Mouse (Mus musculus) intestine, embryonic 14.5 days (tissue): ENCODE results near the gene Rpl28. TPM values are rescaled to one million over a fixed set of nuclear protein-coding genes. Genes with fewer than 3 reads are reported as not detected.
"Not testable (repeated sequence)": the region's sequence is repeated elsewhere in the genome, so short reads cannot be mapped to it uniquely, and the experiment has no call there.

ENCODE experiments used
- ATAC-seq: fragments of 200-750 bp; cut with Nextera tagmentation; replicated peaks from 2 replicates; pipeline ENCODE4 v1.8.0; 2017; ENCODE audit warnings: low read depth, moderate number of reproducible peaks, moderate TSS enrichment, moderate library complexity; ENCODE audit not compliant: low FRiP score, low TSS enrichment
- DNase-seq: peaks from one replicate; pipeline ENCODE4 v3.0.0-alpha.2; 2018; ENCODE audit warnings: low spot score
- H3K27ac ChIP-seq: fragments of 300-500 bp; sonication (generic); 2 replicates; pipeline ENCODE4 v1.5.1; 2014; ENCODE audit warnings: low read depth, mild to moderate bottlenecking, control low read depth
- H3K27me3 ChIP-seq: fragments of 300-500 bp; sonication (generic); replicated peaks from 2 replicates; pipeline ENCODE4 v1.6.1; 2014; ENCODE audit warnings: low read length, control low read depth; ENCODE audit not compliant: control insufficient read depth, insufficient read depth
- H3K36me3 ChIP-seq: fragments of 300-500 bp; sonication (generic); 2 replicates; pipeline ENCODE4 v1.6.1; 2014; ENCODE audit warnings: low read length, control low read depth; ENCODE audit not compliant: control insufficient read depth, insufficient read depth
- H3K4me1 ChIP-seq: fragments of 300-500 bp; sonication (generic); replicated peaks from 2 replicates; pipeline ENCODE4 v1.6.1; 2014; ENCODE audit warnings: low read length, control low read depth, mixed read lengths; ENCODE audit not compliant: control insufficient read depth, insufficient read depth
- H3K4me2 ChIP-seq: fragments of 300-500 bp; sonication (generic); 2 replicates; pipeline ENCODE4 v1.6.1; 2014; ENCODE audit warnings: low read length
- H3K4me3 ChIP-seq: fragments of 300-500 bp; sonication (generic); 2 replicates; pipeline ENCODE4 v1.5.1; 2014; ENCODE audit warnings: low read depth, low read length, control low read depth, mixed read lengths
- H3K9ac ChIP-seq: fragments of 300-500 bp; sonication (generic); 2 replicates; pipeline ENCODE4 v1.6.1; 2014; ENCODE audit warnings: mild to moderate bottlenecking, low read length
- H3K9me3 ChIP-seq: fragments of 300-500 bp; sonication (generic); 2 replicates; pipeline ENCODE4 v1.6.1; 2016; ENCODE audit warnings: low read length, control low read depth; ENCODE audit not compliant: control insufficient read depth
- WGBS: fragments of 180-500 bp; shearing (Covaris S2); extraction: QIAGEN DNeasy Blood & Tissue Kit; methylation state at CpG from one replicate; pipeline ENCODE4 v1.1.7; 2014; 5-methylcytosine and 5-hydroxymethylcytosine counted together
- polyA plus RNA-seq: library from polyadenylated mRNA; unstranded; fragments of >200 nt; fragmentation: Nextera tagmentation; extraction: Ambion mirVana; gene quantifications from 2 replicates; pipeline ENCODE4 v1.2.1, GENCODE M21; 2014

Rpl28 gene
- polyA plus RNA-seq, 1 experiment from 2014 or later = 321 TPM

- WGBS = 23% methylated on average over 8 of the region's 8 CpGs
- Histone ChIP-seq H3K27ac (peak overlapping the region; percentile 98), H3K27me3 (no peaks in the 10 kb centered on the region), H3K9me3 (no peaks in the 10 kb centered on the region), H3K36me3 (peaks cover 26% of the 10 kb centered on the region), H3K4me3 (peak overlapping the region; percentile 95), H3K4me1 (peaks cover 21% of the 10 kb centered on the region), H3K9ac (peak overlapping the region; percentile 47), H3K4me2 (peak overlapping the region; percentile 57)
- DNase-seq (no peak), ATAC-seq (no peak)
Measured at GRCm38 (mm10) chr7:4813105-4813791, 20.6 kb downstream of the Rpl28 start.

- Histone ChIP-seq H3K27me3 (no peaks in the 10 kb centered on the region), H3K4me3 (no peak overlapping the region), H3K36me3 (no peaks in the 10 kb centered on the region), H3K4me1 (no peaks in the 10 kb centered on the region; the same call in 1 of the 2 replicates), H3K9me3 (no peaks in the 10 kb centered on the region), H3K4me2 (no peak overlapping the region), H3K27ac (no peak overlapping the region), H3K9ac (no peak overlapping the region)
- DNase-seq = no peak
- ATAC-seq = no peak
Measured at GRCm38 (mm10) chr7:4816559-4816958, 23.9 kb downstream of the Rpl28 start.

GRCm38 (mm10) chr7:4820925-4821324 lies 28.3 kb downstream of the Rpl28 start:
- not testable (repeated sequence) for H3K4me1 ChIP-seq, H3K4me3 ChIP-seq, H3K9me3 ChIP-seq, DNase-seq, H3K9ac ChIP-seq, H3K36me3 ChIP-seq, H3K27ac ChIP-seq, ATAC-seq, H3K27me3 ChIP-seq, H3K4me2 ChIP-seq
- 89% methylated on average over 7 of the region's 7 CpGs for WGBS

GRCm38 (mm10) chr7:4821690-4822089 lies 29.0 kb downstream of the Rpl28 start:
- no peak overlapping the region for H3K27ac ChIP-seq
- ATAC-seq (no peak), DNase-seq (no peak)
- no peak overlapping the region for H3K4me3 ChIP-seq
- H3K4me2 ChIP-seq = no peak overlapping the region
- no peaks in the 10 kb centered on the region for H3K4me1 ChIP-seq
- no peaks in the 10 kb centered on the region for H3K9me3 ChIP-seq
- H3K9ac ChIP-seq = no peak overlapping the region
- WGBS = 74% methylated on average over 4 of the region's 4 CpGs
- no peaks in the 10 kb centered on the region for H3K27me3 ChIP-seq
- no peaks in the 10 kb centered on the region for H3K36me3 ChIP-seq

- no peaks in the 10 kb centered on the region for H3K4me1 ChIP-seq
- no peak overlapping the region for H3K4me2 ChIP-seq
- no peak overlapping the region for H3K9ac ChIP-seq
- no peak for ATAC-seq
- DNase-seq = no peak
- no peaks in the 10 kb centered on the region for H3K9me3 ChIP-seq
- no peak overlapping the region for H3K4me3 ChIP-seq
- no peak overlapping the region for H3K27ac ChIP-seq
- 52% methylated on average over 6 of the region's 6 CpGs for WGBS
- H3K36me3 ChIP-seq = no peaks in the 10 kb centered on the region
- no peaks in the 10 kb centered on the region for H3K27me3 ChIP-seq
Measured at GRCm38 (mm10) chr7:4822162-4822907, 29.7 kb downstream of the Rpl28 start.

GRCm38 (mm10) chr7:4825365-4825764 lies 32.7 kb downstream of the Rpl28 start:
- no peaks in the 10 kb centered on the region for H3K4me1 ChIP-seq
- no peak overlapping the region for H3K4me3 ChIP-seq
- H3K4me2 ChIP-seq = no peak overlapping the region
- H3K9me3 ChIP-seq = no peaks in the 10 kb centered on the region
- H3K36me3 ChIP-seq = no peaks in the 10 kb centered on the region
- no peak overlapping the region for H3K27ac ChIP-seq
- DNase-seq = no peak
- no peak overlapping the region for H3K9ac ChIP-seq
- WGBS = 54% methylated on average over 4 of the region's 4 CpGs
- H3K27me3 ChIP-seq = peaks cover 5% of the 10 kb centered on the region
- ATAC-seq = no peak

- Histone ChIP-seq H3K4me3 (no peak overlapping the region), H3K9me3 (no peaks in the 10 kb centered on the region), H3K27ac (no peak overlapping the region), H3K9ac (no peak overlapping the region), H3K4me2 (no peak overlapping the region), H3K27me3 (peaks cover 33% of the 10 kb centered on the region), H3K36me3 (no peaks in the 10 kb centered on the region), H3K4me1 (no peaks in the 10 kb centered on the region)
- DNase-seq (peak; percentile 66), ATAC-seq (no peak; the same call in 1 of the 2 replicates)
- WGBS = 6% methylated on average over 12 of the region's 12 CpGs
Measured at GRCm38 (mm10) chr7:4830476-4830875, 37.8 kb downstream of the Rpl28 start.

GRCm38 (mm10) chr7:4835631-4836327 lies 43.1 kb downstream of the Rpl28 start:
- 0 out of 2 replicates have a peak overlapping the region, but pooled peaks have one; percentile 20 for H3K9ac ChIP-seq
- H3K4me1 ChIP-seq = 0 out of 2 replicates have a peak, but pooled peaks cover 3% of the 10 kb centered on the region
- WGBS = 7% methylated on average over 34 of the region's 34 CpGs
- H3K4me3 ChIP-seq = peak overlapping the region; percentile 40
- H3K9me3 ChIP-seq = peaks cover 3% of the 10 kb centered on the region; the same call in 1 of the 2 replicates
- no peak overlapping the region for H3K27ac ChIP-seq
- H3K27me3 ChIP-seq = peaks cover 64% of the 10 kb centered on the region
- H3K4me2 ChIP-seq = peak overlapping the region; percentile 69
- DNase-seq = no peak
- no peaks in the 10 kb centered on the region for H3K36me3 ChIP-seq
- peak; percentile 38; the same call in 1 of the 2 replicates for ATAC-seq
